Mouse (Mus musculus): ENCODE data around the gene Tmem182.

The Tmem182 gene

GRCm38 (mm10) chr1:40799121-40799520 is 6.3 kb upstream of the Tmem182 start:
- no peak for DNase-seq (ENCODE audit: extremely low spot score, low spot score)

GRCm38 (mm10) chr1:40800908-40801307 is 4.5 kb upstream of the Tmem182 start:
- DNase-seq (ENCODE audit: extremely low spot score, low spot score), result no peak

GRCm38 (mm10) chr1:40802759-40803158 is 2.6 kb upstream of the Tmem182 start:
- peak; percentile 30 for DNase-seq (ENCODE audit: extremely low spot score, low spot score)

- DNase-seq (ENCODE audit: extremely low spot score, low spot score), result no peak
Measured at GRCm38 (mm10) chr1:40804118-40804517, 1.3 kb upstream of the Tmem182 start.

- no peak for DNase-seq (ENCODE audit: extremely low spot score, low spot score)
Measured at GRCm38 (mm10) chr1:40805891-40806290, 490 bp downstream of the Tmem182 start.

- DNase-seq (ENCODE audit: extremely low spot score, low spot score), result no peak
Measured at GRCm38 (mm10) chr1:40808643-40809042, 3.2 kb downstream of the Tmem182 start.

GRCm38 (mm10) chr1:40815071-40815845 is 9.9 kb downstream of the Tmem182 start:
- DNase-seq (ENCODE audit: extremely low spot score, low spot score), result no peak

GRCm38 (mm10) chr1:40824517-40824916 is 19.1 kb downstream of the Tmem182 start:
- no peak for DNase-seq (ENCODE audit: extremely low spot score, low spot score)

- DNase-seq (ENCODE audit: extremely low spot score, low spot score), result no peak
Measured at GRCm38 (mm10) chr1:40824936-40825335, 19.5 kb downstream of the Tmem182 start.

GRCm38 (mm10) chr1:40825826-40826225 is 20.4 kb downstream of the Tmem182 start:
- no peak for DNase-seq (ENCODE audit: extremely low spot score, low spot score)

- DNase-seq (ENCODE audit: extremely low spot score, low spot score), result no peak
Measured at GRCm38 (mm10) chr1:40829213-40829914, 24.0 kb downstream of the Tmem182 start.

- DNase-seq (ENCODE audit: extremely low spot score, low spot score), result no peak
Measured at GRCm38 (mm10) chr1:40830712-40831507, 25.5 kb downstream of the Tmem182 start.

- DNase-seq (ENCODE audit: extremely low spot score, low spot score), result no peak
Measured at GRCm38 (mm10) chr1:40835468-40835867, 30.1 kb downstream of the Tmem182 start.

- no peak for DNase-seq (ENCODE audit: extremely low spot score, low spot score)
Measured at GRCm38 (mm10) chr1:40840605-40841004, 35.2 kb downstream of the Tmem182 start.

GRCm38 (mm10) chr1:40841032-40841761 is 35.8 kb downstream of the Tmem182 start:
- DNase-seq (ENCODE audit: extremely low spot score, low spot score), result no peak

- peak; percentile 61 for DNase-seq (ENCODE audit: extremely low spot score, low spot score)
Measured at GRCm38 (mm10) chr1:40844616-40845015, 39.2 kb downstream of the Tmem182 start.

- no peak for DNase-seq (ENCODE audit: extremely low spot score, low spot score)
Measured at GRCm38 (mm10) chr1:40847196-40847938, 42.0 kb downstream of the Tmem182 start.

- DNase-seq (ENCODE audit: extremely low spot score, low spot score), result no peak
Measured at GRCm38 (mm10) chr1:40851286-40851685, 45.9 kb downstream of the Tmem182 start.

GRCm38 (mm10) chr1:40855268-40855667 is 49.9 kb downstream of the Tmem182 start:
- DNase-seq (ENCODE audit: extremely low spot score, low spot score), result no peak

GRCm38 (mm10) chr1:40856846-40857636 is 51.6 kb downstream of the Tmem182 start:
- DNase-seq (ENCODE audit: extremely low spot score, low spot score), result no peak

Data from neural tube, embryonic 10.5 days (tissue).